Mouse (Mus musculus) monocyte, adult 2 months (primary cell): ENCODE data around the gene Cep350.

Experiments used
- DNase-seq, 2 experiments: peaks; one replicate each; pipeline ENCODE4 v3.0.0; 2022; ENCODE audit warnings: low spot score in 2 of 2, low read depth in 1 of 2

Cep350 gene

GRCm38 (mm10) chr1:155973068-155973718 lies at the start of gene Cep350:
Cep350 (minus strand) TSS chr1:155973255.
- peak; percentile 83 to 88 for DNase-seq

GRCm38 (mm10) chr1:156020402-156020801 lies 47.3 kb upstream of the Cep350 start:
- DNase-seq, result no peak

GRCm38 (mm10) chr1:156019800-156020199 lies 46.7 kb upstream of the Cep350 start:
- no peak for DNase-seq

- DNase-seq, result no peak
These were observed 35.9 kb upstream of the Cep350 start for GRCm38 (mm10) chr1:156009003-156009402.

GRCm38 (mm10) chr1:156005906-156006305 lies 32.9 kb upstream of the Cep350 start:
- DNase-seq, result no peak

GRCm38 (mm10) chr1:156003201-156003935 lies 30.3 kb upstream of the Cep350 start:
- no peak for DNase-seq

GRCm38 (mm10) chr1:156002366-156002765 lies 29.3 kb upstream of the Cep350 start:
- DNase-seq, result no peak

GRCm38 (mm10) chr1:155995612-155996011 lies 22.6 kb upstream of the Cep350 start:
- no peak for DNase-seq

- no peak for DNase-seq
These were observed 21.5 kb upstream of the Cep350 start for GRCm38 (mm10) chr1:155994524-155994923.

GRCm38 (mm10) chr1:155990391-155990790 lies 17.3 kb upstream of the Cep350 start:
- DNase-seq, result no peak

GRCm38 (mm10) chr1:155989387-155989786 lies 16.3 kb upstream of the Cep350 start:
- DNase-seq, result no peak

- DNase-seq, result no peak
These were observed 14.6 kb upstream of the Cep350 start for GRCm38 (mm10) chr1:155987625-155988024.

GRCm38 (mm10) chr1:155974931-155975330 lies 1.9 kb upstream of the Cep350 start:
- DNase-seq, result no peak

GRCm38 (mm10) chr1:155973719-155974379 lies 794 bp upstream of the Cep350 start:
- no peak for DNase-seq

- no peak for DNase-seq
These were observed 648 bp downstream of the Cep350 start for GRCm38 (mm10) chr1:155972146-155973067.

GRCm38 (mm10) chr1:155949170-155949569 lies 23.9 kb downstream of the Cep350 start:
- no peak for DNase-seq

GRCm38 (mm10) chr1:155944361-155944760 lies 28.7 kb downstream of the Cep350 start:
- DNase-seq, result no peak

- no peak for DNase-seq
These were observed 35.6 kb downstream of the Cep350 start for GRCm38 (mm10) chr1:155937416-155937815.

- DNase-seq, result no peak
These were observed 38.4 kb downstream of the Cep350 start for GRCm38 (mm10) chr1:155934702-155935101.

- no peak for DNase-seq
These were observed 69.5 kb downstream of the Cep350 start for GRCm38 (mm10) chr1:155903561-155903960.

GRCm38 (mm10) chr1:155901348-155901747 lies 71.7 kb downstream of the Cep350 start:
- DNase-seq, result no peak
